Mouse (Mus musculus): ENCODE results near the gene Speer4e. TPM values are rescaled to one million over a fixed set of nuclear protein-coding genes. Genes with fewer than 3 reads are reported as not detected.
"Not testable (repeated sequence)": the region's sequence is repeated elsewhere in the genome, so short reads cannot be mapped to it uniquely, and the experiment has no call there.

The Speer4e gene
- polyA plus RNA-seq, 1 experiment from 2014 or later: not detected

GRCm38 (mm10) chr5:14953587-14953986 lies 15.4 kb upstream of the Speer4e start:
- not testable (repeated sequence) for H3K27me3 ChIP-seq (ENCODE audit: control insufficient read depth, insufficient read depth, low read depth, low read length); H3K36me3 ChIP-seq (ENCODE audit: control insufficient read depth, insufficient read depth); H3K4me1 ChIP-seq (ENCODE audit: control insufficient read depth, low read depth, low read length); H3K9me3 ChIP-seq (replicated peaks; ENCODE audit: control insufficient read depth, low read length); H3K4me3 ChIP-seq (ENCODE audit: low read depth, low read length); H3K27ac ChIP-seq (ENCODE audit: low read length); H3K9ac ChIP-seq (ENCODE audit: low read depth, low read length); H3K4me2 ChIP-seq (ENCODE audit: low read depth, low read length); ATAC-seq (ENCODE audit: low read depth)

- H3K27ac ChIP-seq (ENCODE audit: low read length); H3K9me3 ChIP-seq (replicated peaks; ENCODE audit: control insufficient read depth, low read length); H3K4me3 ChIP-seq (ENCODE audit: low read depth, low read length); H3K4me2 ChIP-seq (ENCODE audit: low read depth, low read length); H3K4me1 ChIP-seq (ENCODE audit: control insufficient read depth, low read depth, low read length); ATAC-seq (ENCODE audit: low read depth); H3K9ac ChIP-seq (ENCODE audit: low read depth, low read length); H3K36me3 ChIP-seq (ENCODE audit: control insufficient read depth, insufficient read depth); H3K27me3 ChIP-seq (ENCODE audit: control insufficient read depth, insufficient read depth, low read depth, low read length): not testable (repeated sequence)
- 50% methylated on average over 3 of the region's 3 CpGs for WGBS (ENCODE audit: insufficient replicate concordance)
These were observed 14.5 kb upstream of the Speer4e start for GRCm38 (mm10) chr5:14952749-14953148.

- H3K27ac ChIP-seq (ENCODE audit: low read length); H3K9me3 ChIP-seq (replicated peaks; ENCODE audit: control insufficient read depth, low read length); H3K4me2 ChIP-seq (ENCODE audit: low read depth, low read length); H3K9ac ChIP-seq (ENCODE audit: low read depth, low read length); H3K4me3 ChIP-seq (ENCODE audit: low read depth, low read length); ATAC-seq (ENCODE audit: low read depth); H3K36me3 ChIP-seq (ENCODE audit: control insufficient read depth, insufficient read depth); H3K4me1 ChIP-seq (ENCODE audit: control insufficient read depth, low read depth, low read length); H3K27me3 ChIP-seq (ENCODE audit: control insufficient read depth, insufficient read depth, low read depth, low read length): not testable (repeated sequence)
- WGBS (ENCODE audit: insufficient replicate concordance): 49% methylated on average over 7 of the region's 7 CpGs
These were observed 13.6 kb upstream of the Speer4e start for GRCm38 (mm10) chr5:14951822-14952221.

- H3K36me3 ChIP-seq (ENCODE audit: control insufficient read depth, insufficient read depth); H3K4me1 ChIP-seq (ENCODE audit: control insufficient read depth, low read depth, low read length); H3K4me2 ChIP-seq (ENCODE audit: low read depth, low read length); H3K9ac ChIP-seq (ENCODE audit: low read depth, low read length); H3K27me3 ChIP-seq (ENCODE audit: control insufficient read depth, insufficient read depth, low read depth, low read length); ATAC-seq (ENCODE audit: low read depth); H3K9me3 ChIP-seq (replicated peaks; ENCODE audit: control insufficient read depth, low read length); H3K27ac ChIP-seq (ENCODE audit: low read length); H3K4me3 ChIP-seq (ENCODE audit: low read depth, low read length): not testable (repeated sequence)
- WGBS (ENCODE audit: insufficient replicate concordance): 35% methylated on average over 4 of the region's 4 CpGs
These were observed 9.4 kb upstream of the Speer4e start for GRCm38 (mm10) chr5:14947482-14948198.

GRCm38 (mm10) chr5:14945524-14945923 lies 7.3 kb upstream of the Speer4e start:
- H3K9me3 ChIP-seq (replicated peaks; ENCODE audit: control insufficient read depth, low read length); H3K4me3 ChIP-seq (ENCODE audit: low read depth, low read length); H3K4me2 ChIP-seq (ENCODE audit: low read depth, low read length); H3K27me3 ChIP-seq (ENCODE audit: control insufficient read depth, insufficient read depth, low read depth, low read length); H3K27ac ChIP-seq (ENCODE audit: low read length); H3K9ac ChIP-seq (ENCODE audit: low read depth, low read length); H3K36me3 ChIP-seq (ENCODE audit: control insufficient read depth, insufficient read depth); H3K4me1 ChIP-seq (ENCODE audit: control insufficient read depth, low read depth, low read length); ATAC-seq (ENCODE audit: low read depth): not testable (repeated sequence)
- 43% methylated on average over 4 of the region's 4 CpGs for WGBS (ENCODE audit: insufficient replicate concordance)

- not testable (repeated sequence) for H3K9me3 ChIP-seq (replicated peaks; ENCODE audit: control insufficient read depth, low read length); H3K36me3 ChIP-seq (ENCODE audit: control insufficient read depth, insufficient read depth); H3K27ac ChIP-seq (ENCODE audit: low read length); H3K4me3 ChIP-seq (ENCODE audit: low read depth, low read length); H3K9ac ChIP-seq (ENCODE audit: low read depth, low read length); H3K27me3 ChIP-seq (ENCODE audit: control insufficient read depth, insufficient read depth, low read depth, low read length); ATAC-seq (ENCODE audit: low read depth); H3K4me1 ChIP-seq (ENCODE audit: control insufficient read depth, low read depth, low read length); H3K4me2 ChIP-seq (ENCODE audit: low read depth, low read length)
- 53% methylated on average over 1 of the region's 1 CpGs for WGBS (ENCODE audit: insufficient replicate concordance)
These were observed 2.8 kb upstream of the Speer4e start for GRCm38 (mm10) chr5:14941043-14941442.

GRCm38 (mm10) chr5:14933721-14934120 lies 4.5 kb downstream of the Speer4e start:
- not testable (repeated sequence) for H3K36me3 ChIP-seq (ENCODE audit: control insufficient read depth, insufficient read depth); H3K27me3 ChIP-seq (ENCODE audit: control insufficient read depth, insufficient read depth, low read depth, low read length); H3K27ac ChIP-seq (ENCODE audit: low read length); ATAC-seq (ENCODE audit: low read depth); H3K9me3 ChIP-seq (replicated peaks; ENCODE audit: control insufficient read depth, low read length); H3K9ac ChIP-seq (ENCODE audit: low read depth, low read length); H3K4me1 ChIP-seq (ENCODE audit: control insufficient read depth, low read depth, low read length); H3K4me2 ChIP-seq (ENCODE audit: low read depth, low read length); H3K4me3 ChIP-seq (ENCODE audit: low read depth, low read length)
- WGBS (ENCODE audit: insufficient replicate concordance): 52% methylated on average over 5 of the region's 6 CpGs

GRCm38 (mm10) chr5:14927047-14927446 lies 11.2 kb downstream of the Speer4e start:
- not testable (repeated sequence) for H3K27ac ChIP-seq (ENCODE audit: low read length); H3K27me3 ChIP-seq (ENCODE audit: control insufficient read depth, insufficient read depth, low read depth, low read length); H3K9me3 ChIP-seq (replicated peaks; ENCODE audit: control insufficient read depth, low read length); H3K9ac ChIP-seq (ENCODE audit: low read depth, low read length); H3K4me1 ChIP-seq (ENCODE audit: control insufficient read depth, low read depth, low read length); H3K4me2 ChIP-seq (ENCODE audit: low read depth, low read length); H3K4me3 ChIP-seq (ENCODE audit: low read depth, low read length); H3K36me3 ChIP-seq (ENCODE audit: control insufficient read depth, insufficient read depth); ATAC-seq (ENCODE audit: low read depth)
- WGBS (ENCODE audit: insufficient replicate concordance): 24% methylated on average over 4 of the region's 4 CpGs

- H3K27ac ChIP-seq (ENCODE audit: low read length); ATAC-seq (ENCODE audit: low read depth): not testable (repeated sequence)
- WGBS (ENCODE audit: insufficient replicate concordance): 29% methylated on average over 1 of the region's 1 CpGs
These were observed 23.4 kb downstream of the Speer4e start, which contains the start of gene Gm9758 for GRCm38 (mm10) chr5:14914799-14915198. Gene Gm9758 (minus strand): TSS chr5:14914899.

More at GRCm38 (mm10) chr5:14914799-14915198, 23.4 kb downstream of the Speer4e start, which contains the start of gene Gm9758:
- H3K36me3 ChIP-seq (ENCODE audit: control insufficient read depth, insufficient read depth); H3K4me3 ChIP-seq (ENCODE audit: low read depth, low read length); H3K9me3 ChIP-seq (replicated peaks; ENCODE audit: control insufficient read depth, low read length); H3K9ac ChIP-seq (ENCODE audit: low read depth, low read length); H3K4me1 ChIP-seq (ENCODE audit: control insufficient read depth, low read depth, low read length); H3K4me2 ChIP-seq (ENCODE audit: low read depth, low read length); H3K27me3 ChIP-seq (ENCODE audit: control insufficient read depth, insufficient read depth, low read depth, low read length): not testable (repeated sequence)
